Mouse (Mus musculus): Measurements from ENCODE around the gene Ctsz. TPM values are rescaled to one million over a fixed set of nuclear protein-coding genes. Genes with fewer than 3 reads are reported as not detected.

The Ctsz gene
- polyA plus RNA-seq, 1 experiment, result 143 TPM

DNA sequence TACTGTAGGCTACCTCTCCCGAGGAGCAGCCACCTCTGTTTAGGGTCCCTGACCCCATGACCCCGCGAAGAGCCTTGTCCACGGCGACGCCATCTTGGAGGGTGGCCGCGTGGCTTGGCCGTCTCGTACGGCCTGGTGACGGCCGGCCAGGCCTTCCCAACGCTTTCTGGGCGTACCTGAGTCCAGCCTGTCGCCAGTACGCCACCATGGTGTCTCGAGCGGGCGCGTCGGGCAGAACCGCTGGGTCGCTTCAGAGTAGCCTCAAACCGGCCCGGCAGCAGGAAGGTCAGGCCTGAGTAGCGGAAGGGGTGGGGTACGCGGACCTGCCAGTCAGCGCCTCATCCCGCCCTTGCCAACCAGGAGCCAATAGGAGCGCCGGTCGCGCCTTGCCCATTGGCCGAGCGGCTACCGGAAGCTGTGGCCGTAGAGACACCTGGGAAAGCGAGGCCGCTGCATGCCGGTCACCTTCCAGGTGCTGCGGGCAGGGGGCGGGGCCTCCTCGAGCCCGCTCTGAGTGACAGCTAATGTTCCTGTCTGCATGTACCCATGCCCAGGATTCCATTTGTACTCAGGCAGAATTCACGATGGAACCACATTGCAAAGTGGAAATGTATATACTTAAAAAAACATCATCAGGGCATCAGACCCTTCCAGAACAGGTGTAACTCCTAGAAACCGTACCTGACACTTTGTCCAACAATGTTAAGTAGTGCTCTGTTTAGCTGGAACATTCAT lies 25.1 kb upstream of the Ctsz start, which contains the start of gene Atp5e:
Atp5e (minus strand) TSS at position 317 of the 735 bp plus-strand sequence.
- Histone ChIP-seq H3K4me1 (ENCODE audit: control insufficient read depth, insufficient read depth, low read length) (no peaks in the 10 kb centered on the region), H3K27ac (ENCODE audit: insufficient read depth, low read length) (no peak within 1 kb of the TSS), H3K4me3 (ENCODE audit: insufficient read depth, low read length) (peak within 1 kb of the TSS; percentile 62)
- TF ChIP-seq CTCF (IDR thresholded peaks at IDR 0.05; ENCODE audit: borderline replicate concordance, insufficient read depth, low read length), result no peak
- TF ChIP-seq POLR2A (IDR thresholded peaks at IDR 0.05; ENCODE audit: low read depth, low read length), result peak; percentile 56

DNA sequence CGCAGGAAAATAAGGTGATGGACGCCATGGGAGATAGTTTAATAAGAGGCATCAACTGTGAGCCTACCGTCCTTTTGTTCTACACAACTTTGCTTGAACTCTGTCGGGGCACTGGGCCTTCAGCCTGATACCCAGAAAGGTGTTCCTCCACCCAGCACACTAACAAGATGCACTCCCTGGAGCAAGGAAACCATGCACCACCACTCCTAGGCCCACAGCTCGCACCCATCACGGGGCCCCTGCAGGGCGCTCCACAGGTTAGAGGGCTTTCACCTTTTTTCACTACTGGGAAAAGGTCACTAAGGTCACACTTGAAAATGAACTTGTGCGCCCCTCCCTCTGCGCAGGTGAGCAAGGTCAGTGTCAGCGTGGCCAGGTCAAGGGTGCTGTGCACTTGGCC lies 24.5 kb upstream of the Ctsz start:
- Histone ChIP-seq H3K27ac (ENCODE audit: insufficient read depth, low read length) (no peak overlapping the region), H3K4me1 (ENCODE audit: control insufficient read depth, insufficient read depth, low read length) (no peaks in the 10 kb centered on the region), H3K4me3 (ENCODE audit: insufficient read depth, low read length) (peak overlapping the region; percentile 62)
- TF ChIP-seq POLR2A (IDR thresholded peaks at IDR 0.05; ENCODE audit: low read depth, low read length), result no peak
- no peak for TF ChIP-seq CTCF (IDR thresholded peaks at IDR 0.05; ENCODE audit: borderline replicate concordance, insufficient read depth, low read length)

DNA sequence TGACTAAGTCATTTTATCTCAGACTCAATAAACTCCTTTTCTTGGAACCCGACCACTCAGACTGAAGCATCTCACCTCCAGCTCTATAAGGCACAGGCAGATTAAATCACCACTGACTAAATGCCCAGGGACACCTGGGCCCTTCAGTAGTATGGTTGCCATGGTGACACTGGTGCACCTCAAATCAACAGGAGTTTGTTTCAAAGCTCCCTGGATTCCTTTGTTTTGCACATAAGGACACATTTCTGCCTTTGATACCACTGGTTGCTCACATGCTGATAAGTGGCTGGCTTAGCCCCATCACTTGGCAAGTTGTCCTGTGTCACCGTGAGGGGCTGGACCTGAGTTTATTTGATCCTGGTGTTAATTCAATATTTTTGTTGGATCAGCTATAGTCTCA lies 20.5 kb upstream of the Ctsz start:
- H3K4me1 ChIP-seq (ENCODE audit: control insufficient read depth, insufficient read depth, low read length), result no peaks in the 10 kb centered on the region
- no peak overlapping the region for H3K4me3 ChIP-seq (ENCODE audit: insufficient read depth, low read length)
- no peak overlapping the region for H3K27ac ChIP-seq (ENCODE audit: insufficient read depth, low read length)
- TF ChIP-seq CTCF (IDR thresholded peaks at IDR 0.05; ENCODE audit: borderline replicate concordance, insufficient read depth, low read length), result no peak
- no peak for TF ChIP-seq POLR2A (IDR thresholded peaks at IDR 0.05; ENCODE audit: low read depth, low read length)

DNA sequence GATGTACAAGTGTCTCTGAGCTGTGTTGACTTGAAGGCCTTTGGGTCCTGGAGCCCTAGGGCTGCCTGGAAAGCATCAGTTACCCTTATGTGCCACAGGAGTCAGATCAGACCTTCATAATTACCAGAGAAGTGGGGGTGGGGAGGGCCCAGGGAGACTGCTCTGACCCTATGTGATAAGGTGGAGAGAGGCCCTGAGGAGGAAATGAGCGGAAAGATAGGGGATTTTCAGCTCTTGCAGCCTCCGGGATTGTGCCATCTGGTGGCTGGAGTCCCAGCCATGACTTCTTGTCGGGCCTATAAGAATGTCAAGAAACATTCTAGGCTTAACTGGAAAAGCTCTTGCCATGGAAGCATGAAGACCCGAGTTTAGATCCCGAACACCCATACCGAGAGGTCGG lies 14.8 kb upstream of the Ctsz start:
- Histone ChIP-seq H3K4me3 (ENCODE audit: insufficient read depth, low read length) (no peak overlapping the region), H3K4me1 (ENCODE audit: control insufficient read depth, insufficient read depth, low read length) (no peaks in the 10 kb centered on the region)
- no peak for TF ChIP-seq POLR2A (IDR thresholded peaks at IDR 0.05; ENCODE audit: low read depth, low read length)
- TF ChIP-seq CTCF (IDR thresholded peaks at IDR 0.05; ENCODE audit: borderline replicate concordance, insufficient read depth, low read length), result no peak

DNA sequence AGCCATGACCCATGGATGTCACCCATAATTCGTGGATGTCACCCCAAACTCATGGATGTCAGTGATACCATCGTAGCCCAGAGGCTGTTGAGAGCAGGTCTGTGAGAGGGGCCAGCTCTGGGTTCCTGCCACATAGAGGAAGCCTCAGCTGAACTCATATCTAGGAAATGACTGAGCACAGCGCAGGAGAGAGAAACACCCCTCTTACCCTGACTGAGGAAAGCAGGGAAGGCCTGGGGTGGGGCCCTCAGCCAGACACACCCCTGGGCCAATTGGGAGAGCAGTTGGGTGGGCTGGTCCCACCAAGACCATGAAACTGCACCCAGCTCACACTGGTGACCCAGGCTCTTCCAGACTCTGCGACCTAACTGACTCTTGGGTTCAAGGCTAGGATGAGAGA lies 11.5 kb upstream of the Ctsz start, which contains the start of gene Tubb1:
Tubb1 (plus strand) TSS at position 343 of the 400 bp plus-strand sequence.
- Histone ChIP-seq H3K27ac (ENCODE audit: insufficient read depth, low read length) (no peak within 1 kb of the TSS), H3K4me3 (ENCODE audit: insufficient read depth, low read length) (no peak within 1 kb of the TSS), H3K4me1 (ENCODE audit: control insufficient read depth, insufficient read depth, low read length) (no peaks in the 10 kb centered on the region)
- TF ChIP-seq POLR2A (IDR thresholded peaks at IDR 0.05; ENCODE audit: low read depth, low read length) (no peak), CTCF (IDR thresholded peaks at IDR 0.05; ENCODE audit: borderline replicate concordance, insufficient read depth, low read length) (no peak)

More for the DNA sequence above, 14.8 kb upstream of the Ctsz start:
- no peak overlapping the region for H3K27ac ChIP-seq (ENCODE audit: insufficient read depth, low read length)

DNA sequence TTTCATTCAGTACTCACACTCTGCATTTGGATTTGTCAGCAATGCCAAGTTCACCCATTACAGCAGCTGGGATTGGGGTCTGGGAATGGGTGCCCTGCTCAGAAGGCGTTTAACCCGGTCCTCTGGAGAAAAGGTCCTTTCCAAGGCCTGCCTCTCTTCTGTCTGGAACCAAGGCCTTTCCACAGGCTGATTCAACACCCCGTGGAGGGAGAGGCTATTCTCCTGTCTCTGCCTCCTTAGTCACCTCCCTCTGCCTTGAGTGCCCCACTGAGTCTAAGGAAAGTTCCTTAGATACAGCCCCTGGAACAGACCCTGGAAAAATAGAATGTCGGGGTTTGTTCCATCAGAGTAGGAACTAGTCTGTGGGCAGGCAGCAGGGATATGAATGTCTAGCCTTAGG lies 9.6 kb upstream of the Ctsz start:
- Histone ChIP-seq H3K4me3 (ENCODE audit: insufficient read depth, low read length) (no peak overlapping the region), H3K27ac (ENCODE audit: insufficient read depth, low read length) (no peak overlapping the region), H3K4me1 (ENCODE audit: control insufficient read depth, insufficient read depth, low read length) (no peaks in the 10 kb centered on the region)
- TF ChIP-seq CTCF (IDR thresholded peaks at IDR 0.05; ENCODE audit: borderline replicate concordance, insufficient read depth, low read length), result no peak
- TF ChIP-seq POLR2A (IDR thresholded peaks at IDR 0.05; ENCODE audit: low read depth, low read length), result no peak

DNA sequence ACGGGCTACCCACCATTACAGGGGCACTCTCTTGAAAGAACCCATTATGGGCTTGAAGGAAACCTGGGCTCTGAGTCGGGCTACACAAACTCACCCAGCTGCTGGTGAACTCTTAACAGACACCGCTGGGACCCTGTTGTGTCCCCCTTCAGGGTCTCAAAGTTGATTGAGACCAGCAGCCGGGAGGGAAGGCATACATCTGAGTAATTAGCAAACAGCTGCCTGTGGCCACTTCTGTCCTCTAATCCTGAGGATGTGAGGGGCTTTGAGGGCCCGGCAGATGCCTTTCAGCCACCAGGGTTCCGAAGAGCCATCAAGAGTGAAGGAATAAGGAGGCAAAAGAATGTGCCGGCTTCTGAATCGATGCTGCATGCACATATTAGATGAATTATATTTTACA lies 8.1 kb upstream of the Ctsz start:
- H3K4me3 ChIP-seq (ENCODE audit: insufficient read depth, low read length), result no peak overlapping the region
- no peaks in the 10 kb centered on the region for H3K4me1 ChIP-seq (ENCODE audit: control insufficient read depth, insufficient read depth, low read length)
- no peak overlapping the region for H3K27ac ChIP-seq (ENCODE audit: insufficient read depth, low read length)
- TF ChIP-seq CTCF (IDR thresholded peaks at IDR 0.05; ENCODE audit: borderline replicate concordance, insufficient read depth, low read length), result no peak
- TF ChIP-seq POLR2A (IDR thresholded peaks at IDR 0.05; ENCODE audit: low read depth, low read length), result no peak

DNA sequence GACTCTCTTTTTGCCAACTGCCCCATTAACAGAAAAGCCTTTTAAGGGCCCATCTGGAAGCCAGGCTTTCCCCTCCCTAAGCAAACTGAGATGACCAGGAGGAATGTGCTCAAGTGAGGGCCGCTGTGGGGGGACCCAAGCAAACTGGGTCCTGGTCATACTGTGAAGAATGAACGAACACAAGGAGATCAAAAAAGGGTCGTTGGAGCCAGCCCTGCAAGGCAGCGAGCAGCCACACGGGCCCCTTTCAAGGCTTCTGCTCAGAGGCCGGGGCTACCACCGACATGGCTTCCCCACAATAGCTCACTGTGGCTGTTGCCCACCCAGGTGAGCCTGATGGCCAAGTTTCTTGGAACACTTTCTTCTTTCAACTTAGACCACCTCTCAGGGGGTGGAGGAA lies 7.7 kb upstream of the Ctsz start:
- Histone ChIP-seq H3K4me3 (ENCODE audit: insufficient read depth, low read length) (no peak overlapping the region), H3K27ac (ENCODE audit: insufficient read depth, low read length) (no peak overlapping the region)

DNA sequence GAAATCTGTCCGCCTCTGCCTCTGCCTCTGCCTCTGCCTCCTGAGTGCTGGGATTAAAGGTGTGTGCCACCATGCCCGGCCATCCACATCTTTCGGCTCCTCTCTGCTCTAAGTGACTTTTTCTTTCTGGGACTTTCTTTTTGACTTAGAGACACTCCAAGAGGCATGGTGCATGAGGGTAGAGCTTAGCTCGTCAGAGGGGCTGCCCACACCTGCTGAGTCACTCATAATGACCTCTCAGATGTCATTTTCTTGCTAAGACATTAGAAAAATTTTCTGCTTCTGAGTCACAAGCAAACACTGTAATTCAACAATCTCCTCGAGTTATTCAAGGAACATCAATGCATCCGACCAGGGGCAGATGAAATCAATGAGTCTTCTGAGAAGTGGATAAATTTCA lies 6.2 kb upstream of the Ctsz start:
- Histone ChIP-seq H3K27ac (ENCODE audit: insufficient read depth, low read length) (no peak overlapping the region), H3K4me1 (ENCODE audit: control insufficient read depth, insufficient read depth, low read length) (no peaks in the 10 kb centered on the region), H3K4me3 (ENCODE audit: insufficient read depth, low read length) (no peak overlapping the region)
- TF ChIP-seq POLR2A (IDR thresholded peaks at IDR 0.05; ENCODE audit: low read depth, low read length), result no peak
- TF ChIP-seq CTCF (IDR thresholded peaks at IDR 0.05; ENCODE audit: borderline replicate concordance, insufficient read depth, low read length), result no peak

More for the DNA sequence above, 7.7 kb upstream of the Ctsz start:
- no peaks in the 10 kb centered on the region for H3K4me1 ChIP-seq (ENCODE audit: control insufficient read depth, insufficient read depth, low read length)
- TF ChIP-seq POLR2A (IDR thresholded peaks at IDR 0.05; ENCODE audit: low read depth, low read length) (no peak), CTCF (IDR thresholded peaks at IDR 0.05; ENCODE audit: borderline replicate concordance, insufficient read depth, low read length) (no peak)

DNA sequence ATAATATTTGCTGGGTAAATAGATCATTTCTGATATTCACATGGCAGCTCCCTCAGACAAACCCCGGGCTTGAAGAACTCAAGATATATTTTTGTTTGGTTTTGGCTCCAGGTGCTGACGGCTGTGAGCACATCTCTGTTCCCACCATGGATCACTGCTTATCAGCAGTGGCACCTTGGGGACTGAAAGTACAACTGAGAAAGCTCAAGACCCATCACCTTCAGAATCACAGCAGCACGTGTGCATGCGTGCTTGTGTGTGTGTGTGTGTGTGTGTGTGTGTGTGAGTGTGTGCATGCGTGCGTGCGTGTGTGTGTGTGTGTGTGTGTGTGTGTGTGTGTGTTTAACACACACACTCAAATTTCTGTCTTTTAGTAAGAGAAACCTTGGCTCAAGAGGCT lies 5.5 kb upstream of the Ctsz start:
- Histone ChIP-seq H3K27ac (ENCODE audit: insufficient read depth, low read length) (no peak overlapping the region), H3K4me3 (ENCODE audit: insufficient read depth, low read length) (no peak overlapping the region), H3K4me1 (ENCODE audit: control insufficient read depth, insufficient read depth, low read length) (no peaks in the 10 kb centered on the region)
- TF ChIP-seq POLR2A (IDR thresholded peaks at IDR 0.05; ENCODE audit: low read depth, low read length) (no peak), CTCF (IDR thresholded peaks at IDR 0.05; ENCODE audit: borderline replicate concordance, insufficient read depth, low read length) (no peak)

Measured in embryonic fibroblast, embryonic 13.5 days (primary cell).